Mouse (Mus musculus) frontal cortex, postnatal 25 days (tissue): ENCODE data around the gene Trdn.

Experiments used
- DNase-seq, 2 experiments: peaks; one replicate each; pipeline ENCODE4 v3.0.0; 2022; ENCODE audit warnings: low spot score in 2 of 2

Trdn gene

GRCm38 (mm10) chr10:33080254-33080653, at the start of gene Trdn:
Gene Trdn (plus strand): TSS chr10:33080554.
- no peak for DNase-seq

GRCm38 (mm10) chr10:33060771-33061170, 19.6 kb upstream of the Trdn start:
- no peak for DNase-seq

GRCm38 (mm10) chr10:33065566-33065965, 14.8 kb upstream of the Trdn start:
- DNase-seq = no peak

GRCm38 (mm10) chr10:33073126-33073525, 7.2 kb upstream of the Trdn start:
- DNase-seq = no peak

GRCm38 (mm10) chr10:33082151-33082844, 1.9 kb downstream of the Trdn start:
- no peak for DNase-seq

GRCm38 (mm10) chr10:33082961-33083626, 2.7 kb downstream of the Trdn start:
- DNase-seq = no peak

- no peak for DNase-seq
Observed at GRCm38 (mm10) chr10:33083627-33084158, 3.3 kb downstream of the Trdn start.

GRCm38 (mm10) chr10:33088403-33088802, 8.0 kb downstream of the Trdn start:
- DNase-seq = no peak

- DNase-seq = no peak
Observed at GRCm38 (mm10) chr10:33092400-33092799, 12.0 kb downstream of the Trdn start.

GRCm38 (mm10) chr10:33107942-33108341, 27.6 kb downstream of the Trdn start:
- DNase-seq = no peak

- no peak for DNase-seq
Observed at GRCm38 (mm10) chr10:33123028-33123427, 42.7 kb downstream of the Trdn start.

GRCm38 (mm10) chr10:33144911-33145310, 64.6 kb downstream of the Trdn start:
- DNase-seq = no peak

GRCm38 (mm10) chr10:33179731-33180631, 99.6 kb downstream of the Trdn start:
- DNase-seq = no peak

- DNase-seq = no peak
Observed at GRCm38 (mm10) chr10:33189031-33189430, 108.7 kb downstream of the Trdn start.

GRCm38 (mm10) chr10:33195919-33196318, 115.6 kb downstream of the Trdn start:
- DNase-seq = no peak

GRCm38 (mm10) chr10:33198257-33198656, 117.9 kb downstream of the Trdn start:
- no peak for DNase-seq

GRCm38 (mm10) chr10:33210411-33210810, 130.1 kb downstream of the Trdn start:
- DNase-seq = no peak

- no peak for DNase-seq
Observed at GRCm38 (mm10) chr10:33253911-33254310, 173.6 kb downstream of the Trdn start.

GRCm38 (mm10) chr10:33256202-33256601, 175.8 kb downstream of the Trdn start:
- no peak for DNase-seq

- peak in 1 of 2 experiments; percentile 7 for DNase-seq
Observed at GRCm38 (mm10) chr10:33304982-33305381, 224.6 kb downstream of the Trdn start.

GRCm38 (mm10) chr10:33353026-33353425, 272.7 kb downstream of the Trdn start:
- no peak for DNase-seq

GRCm38 (mm10) chr10:33366521-33366920, 286.2 kb downstream of the Trdn start:
- no peak for DNase-seq
